Mouse (Mus musculus) R1 (cell line): Measurements from ENCODE around the gene 4930426L09Rik.

Experiments used
- DNase-seq: peaks from one replicate; pipeline ENCODE4 v3.0.0-alpha.2; 2018; ENCODE audit warnings: low read depth, low spot score

The 4930426L09Rik gene

DNA sequence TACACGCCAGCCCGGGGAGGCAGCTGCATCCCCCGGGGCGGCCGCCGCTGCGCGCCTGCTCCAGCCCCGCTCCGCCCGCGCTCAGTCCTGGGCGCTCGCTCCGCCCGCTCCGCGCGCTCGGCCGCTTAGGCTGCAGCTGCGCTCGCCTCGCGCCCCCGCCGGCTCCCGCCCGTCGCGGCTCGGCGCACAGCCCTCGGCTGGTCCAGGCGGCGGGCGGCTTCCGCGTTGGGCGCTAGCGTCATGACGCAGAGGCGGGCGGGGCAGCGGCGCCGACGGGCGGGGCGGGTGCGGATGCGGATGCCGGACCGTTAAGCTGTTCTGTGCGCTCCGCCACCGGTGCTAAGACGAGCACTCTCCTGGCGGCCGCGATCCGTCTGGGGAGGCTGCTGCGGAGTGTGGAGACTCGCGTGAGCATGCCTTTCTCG, at the start of gene 4930426L09Rik, which contains the start of gene Pip4k2a:
Gene 4930426L09Rik (plus strand): TSS at position 290 of the 425 bp plus-strand sequence.
Gene Pip4k2a (minus strand): TSS at position 73 of the 425 bp plus-strand sequence.
- peak; percentile 80 for DNase-seq

DNA sequence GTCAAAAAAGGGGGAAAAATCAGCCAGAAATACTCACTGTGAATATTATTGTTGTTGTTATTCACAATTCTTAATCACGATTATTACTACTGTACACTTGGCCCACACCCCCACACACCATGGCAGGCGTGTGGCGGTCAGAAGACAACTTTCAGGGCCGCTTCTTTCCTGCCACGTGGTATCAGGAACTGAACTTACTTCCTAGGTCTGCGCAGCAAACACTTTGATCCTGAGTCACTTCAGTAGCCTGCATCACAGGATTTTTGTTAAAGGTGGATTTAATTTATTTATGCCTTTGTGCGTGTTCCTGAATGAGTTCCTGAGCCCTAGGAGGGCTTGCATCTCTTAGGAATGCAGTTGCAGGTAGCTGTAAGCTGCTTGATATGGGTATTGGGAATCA, 49.4 kb upstream of the 4930426L09Rik start:
- no peak for DNase-seq

DNA sequence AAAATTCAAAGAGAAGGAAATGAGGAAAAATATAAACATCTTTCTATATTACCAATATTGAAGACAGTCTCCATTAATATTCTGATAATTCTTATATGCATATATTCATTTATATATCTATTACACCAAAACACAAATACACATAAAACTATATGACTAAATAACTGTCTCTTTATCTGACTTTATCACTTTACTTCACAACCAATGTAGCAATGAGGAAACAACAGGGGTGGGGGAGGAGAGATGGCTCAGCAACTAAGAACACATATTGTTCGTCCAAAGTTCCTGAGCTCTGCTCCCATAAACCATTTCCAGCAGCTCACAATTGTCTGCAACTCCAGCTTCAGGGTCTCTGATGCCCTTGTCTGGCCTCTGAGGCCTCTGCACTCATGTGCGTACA, 47.4 kb upstream of the 4930426L09Rik start:
- DNase-seq, result no peak

DNA sequence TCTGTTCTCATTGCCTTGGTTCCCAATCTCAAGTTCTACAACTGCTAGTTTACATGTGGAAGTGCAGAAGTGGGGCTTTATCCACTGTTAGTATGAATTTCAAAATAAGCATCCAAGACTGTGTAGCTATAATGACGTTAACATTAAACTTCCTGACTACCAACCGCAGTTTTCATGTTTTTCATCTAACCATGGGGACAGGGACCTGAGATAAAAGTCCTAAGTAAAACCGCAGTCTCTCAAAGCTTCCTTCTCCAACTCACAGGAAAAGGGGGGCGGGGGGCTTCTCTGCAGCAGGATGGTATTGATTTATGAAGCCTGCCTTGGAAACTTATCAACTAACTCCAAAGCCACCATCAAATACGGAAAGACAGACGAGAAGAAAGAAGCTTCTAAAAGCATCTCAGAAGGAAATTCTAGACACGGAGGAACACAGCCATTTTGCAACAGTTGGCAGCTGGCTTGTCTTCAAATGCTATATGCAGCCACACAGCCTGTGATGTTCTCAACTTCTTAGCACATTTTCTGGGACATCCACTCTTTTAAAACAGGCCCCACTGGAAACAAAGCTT, 46.0 kb upstream of the 4930426L09Rik start:
- DNase-seq, result no peak

DNA sequence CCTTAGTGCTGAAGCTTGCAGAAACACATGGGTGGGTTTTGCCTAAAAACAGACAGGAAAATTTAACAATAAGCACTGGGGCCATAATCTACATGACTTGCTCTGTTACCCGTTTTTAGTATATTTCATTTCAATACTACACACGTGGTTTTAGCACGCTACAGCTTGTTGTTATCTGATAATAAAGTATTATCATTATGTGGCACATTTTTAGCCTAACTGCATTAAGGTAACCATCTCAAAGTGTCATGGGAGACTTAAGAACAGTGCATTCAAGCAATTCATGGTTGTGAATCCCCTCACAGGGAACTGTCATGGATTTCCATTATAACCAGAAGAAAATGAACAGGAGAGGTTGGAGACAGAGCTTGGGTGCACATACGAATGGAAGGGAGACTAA, 43.7 kb upstream of the 4930426L09Rik start:
- DNase-seq, result no peak

DNA sequence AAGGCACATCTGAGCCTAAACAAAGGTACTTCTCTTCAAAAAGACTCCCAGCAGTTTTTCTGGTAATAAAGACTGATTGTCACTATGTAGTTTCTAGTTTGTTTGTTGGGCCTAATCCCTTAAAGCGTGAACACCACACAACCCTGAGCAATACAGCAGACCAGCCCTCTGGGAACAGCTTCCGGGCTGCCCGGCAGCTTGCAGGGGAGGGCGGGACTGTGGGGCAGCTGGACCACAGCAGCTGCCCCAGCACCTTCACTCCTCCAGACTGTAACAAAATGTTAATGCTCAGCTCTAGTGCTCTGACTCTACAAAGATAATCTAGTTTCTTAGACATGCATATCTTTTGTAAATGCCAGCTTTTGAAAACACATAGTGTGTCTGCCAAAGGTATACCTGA, 43.1 kb upstream of the 4930426L09Rik start:
- DNase-seq, result no peak

DNA sequence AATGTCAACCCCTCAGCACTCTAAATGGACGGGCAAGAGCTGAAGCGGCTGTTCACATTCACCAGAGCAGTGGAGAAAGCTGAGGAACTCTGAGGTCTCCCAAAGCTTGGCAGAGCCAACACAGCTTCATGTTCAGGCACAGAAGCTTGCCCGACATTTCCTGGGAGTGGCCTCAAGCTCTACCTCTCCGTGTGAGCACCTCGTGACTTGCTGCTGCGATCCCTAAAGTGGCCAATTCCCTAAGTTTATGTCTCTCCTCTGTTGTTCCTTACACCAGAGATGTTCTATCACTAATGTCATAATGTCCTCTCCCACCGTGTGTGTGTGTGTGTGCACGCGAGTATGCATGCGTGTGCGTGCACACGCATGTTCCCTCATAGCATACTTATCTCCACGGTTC, 42.5 kb upstream of the 4930426L09Rik start:
- DNase-seq, result no peak

DNA sequence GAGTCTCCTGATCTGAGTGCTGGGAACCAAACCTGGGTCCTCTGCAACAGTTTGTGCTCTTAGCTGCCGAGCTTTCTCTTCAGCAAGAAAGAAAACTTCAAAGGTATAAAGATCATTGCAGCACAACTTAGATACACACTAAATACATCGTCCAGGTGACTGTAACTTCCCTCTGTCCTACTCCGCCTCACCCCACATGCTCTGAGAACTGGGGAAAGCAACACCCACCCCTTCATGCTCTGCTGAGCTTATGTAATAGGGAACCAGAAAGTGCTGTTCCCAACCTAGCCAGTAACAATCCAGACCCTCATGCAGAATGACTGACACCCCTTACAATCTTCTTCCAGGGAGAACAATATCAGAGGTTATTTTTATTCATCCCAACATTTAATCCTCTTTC, 41.7 kb upstream of the 4930426L09Rik start:
- DNase-seq, result no peak

DNA sequence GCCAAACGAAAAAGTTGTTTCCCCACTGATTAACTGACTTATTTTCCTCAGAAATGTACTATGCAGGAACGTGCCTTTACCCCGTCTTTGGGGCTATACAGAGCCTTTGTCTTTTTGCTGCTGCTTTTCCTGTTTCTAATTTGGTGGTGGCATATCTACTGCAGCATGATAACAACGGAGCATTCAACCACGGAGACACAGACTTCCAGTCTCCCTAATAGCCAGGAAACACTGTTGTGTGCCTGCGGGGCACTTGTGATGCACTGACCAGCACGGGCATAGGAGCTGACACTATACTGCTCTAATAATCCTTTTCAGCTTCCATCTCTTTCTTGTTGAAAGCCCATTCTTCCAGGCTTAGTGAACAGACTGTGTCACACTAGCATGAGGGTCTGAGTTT, 41.2 kb upstream of the 4930426L09Rik start:
- DNase-seq, result no peak

DNA sequence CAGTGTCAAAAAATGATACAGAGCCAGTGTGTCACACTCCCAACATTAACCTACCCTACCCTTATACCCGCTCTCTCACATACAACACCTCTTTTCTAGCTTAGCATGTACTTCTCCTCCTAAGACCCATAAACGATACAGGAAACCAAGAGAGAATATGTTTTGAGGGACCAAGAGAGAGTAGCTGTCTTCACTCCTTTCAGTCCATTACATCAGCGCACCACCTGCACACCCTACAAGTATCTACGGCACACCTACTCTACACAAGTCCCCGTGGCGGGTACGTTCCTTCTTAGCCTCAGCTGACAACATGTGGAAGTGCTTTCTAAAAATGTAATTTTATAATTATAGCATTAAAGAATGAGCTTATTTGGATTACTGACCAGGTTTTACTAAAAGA, 40.7 kb upstream of the 4930426L09Rik start:
- DNase-seq, result no peak

DNA sequence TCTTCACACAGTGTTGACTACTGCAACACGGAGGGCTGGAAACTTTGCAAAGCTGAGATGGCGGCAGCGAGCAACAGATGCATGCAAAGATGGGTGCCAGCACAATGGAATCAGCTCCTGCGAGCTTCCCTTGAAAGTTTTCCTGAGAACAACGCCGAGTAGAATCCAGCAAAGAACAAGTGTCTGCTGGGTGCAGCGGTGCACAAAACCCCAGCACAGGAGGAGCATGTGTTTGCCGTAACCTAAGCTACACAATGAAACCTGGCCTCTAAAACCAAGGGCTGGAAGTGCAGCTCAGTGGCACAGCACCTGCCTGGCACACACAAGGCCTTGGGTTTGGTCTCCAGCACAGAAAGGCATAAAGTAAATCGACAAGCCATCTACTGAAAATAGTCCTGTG, 40.1 kb upstream of the 4930426L09Rik start:
- no peak for DNase-seq

DNA sequence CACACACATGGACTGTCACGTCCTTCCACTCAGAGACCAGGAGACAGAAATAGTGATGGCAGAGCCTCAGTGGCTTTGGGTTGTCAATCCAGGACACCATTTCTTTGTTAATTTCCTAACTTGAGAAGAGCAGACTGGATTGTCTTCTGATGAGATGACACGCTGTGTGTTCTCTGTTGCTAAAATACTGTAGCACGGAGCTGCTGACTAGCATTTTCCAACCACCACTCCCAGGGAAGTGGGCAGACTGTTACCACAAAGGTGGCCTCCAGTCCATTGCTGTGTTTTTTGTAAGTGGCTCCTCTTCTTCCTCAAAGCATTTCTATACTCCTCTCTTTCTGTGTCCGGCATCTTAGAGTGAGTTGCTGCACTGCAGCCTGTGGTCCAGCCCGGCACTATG, 39.6 kb upstream of the 4930426L09Rik start:
- no peak for DNase-seq

DNA sequence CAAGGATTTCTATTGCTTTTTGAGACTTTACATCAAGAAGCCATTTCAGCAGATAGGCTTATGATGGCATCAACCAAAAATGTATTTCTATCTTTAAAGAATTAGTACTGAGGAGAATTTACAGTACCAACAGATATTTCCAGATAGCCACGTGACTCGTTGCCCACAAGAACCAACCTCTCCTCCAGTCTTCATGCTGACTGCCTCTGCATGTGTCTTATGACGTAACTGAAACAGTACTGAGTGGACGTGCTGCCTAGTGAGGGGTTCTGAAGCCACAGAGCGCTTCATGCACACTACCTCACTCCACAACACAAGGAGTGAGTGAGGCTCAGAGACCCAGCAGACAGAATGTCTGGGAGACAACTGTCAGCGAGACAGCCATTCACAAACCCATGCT, 39.1 kb upstream of the 4930426L09Rik start:
- DNase-seq, result no peak

DNA sequence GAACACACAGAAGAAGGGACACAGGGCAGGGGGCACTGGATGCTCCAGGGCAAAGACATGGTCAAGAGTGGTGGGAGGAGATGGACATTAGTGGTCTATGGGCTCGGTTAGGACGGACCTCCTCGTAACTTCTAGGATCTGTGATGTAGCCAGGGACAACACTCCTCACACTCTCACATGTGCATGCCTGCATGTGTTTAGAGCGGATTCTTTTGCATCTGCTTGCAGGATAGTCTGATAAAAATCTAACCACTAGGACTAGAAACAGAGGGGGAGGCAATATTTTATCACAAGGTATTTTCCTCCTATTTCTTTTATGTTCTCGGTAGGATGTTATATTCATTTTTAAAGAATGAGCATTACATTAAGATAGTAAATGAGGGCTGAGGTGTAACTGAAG, 38.6 kb upstream of the 4930426L09Rik start:
- no peak for DNase-seq

DNA sequence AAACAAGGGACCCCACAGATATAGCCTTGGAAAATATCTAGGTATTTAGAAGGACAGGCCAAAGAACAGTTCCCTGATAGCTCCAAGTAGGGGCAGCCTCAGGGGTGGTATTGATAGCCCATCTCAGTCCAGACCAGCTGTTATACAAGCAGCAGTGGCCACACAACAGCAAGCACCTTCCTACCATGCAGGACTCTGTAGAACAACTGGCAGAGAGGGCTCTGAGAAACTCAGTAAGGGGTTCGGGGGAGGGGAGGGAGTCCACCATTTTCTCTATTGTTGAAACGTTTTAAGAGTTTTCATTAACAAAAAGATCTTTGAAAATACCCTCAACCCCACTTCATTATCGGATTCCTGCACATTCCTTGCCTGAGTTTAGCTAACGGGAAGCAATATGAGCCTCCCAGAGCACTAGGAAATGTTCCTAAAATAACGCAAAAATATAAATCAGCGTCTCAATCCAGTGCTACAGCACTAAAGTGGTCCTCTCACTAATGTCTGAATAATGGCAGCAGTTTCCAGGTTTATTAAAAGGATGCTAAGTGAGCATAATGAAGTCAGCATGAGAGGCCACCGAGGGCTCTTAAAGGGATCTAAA, 37.7 kb upstream of the 4930426L09Rik start:
- no peak for DNase-seq

DNA sequence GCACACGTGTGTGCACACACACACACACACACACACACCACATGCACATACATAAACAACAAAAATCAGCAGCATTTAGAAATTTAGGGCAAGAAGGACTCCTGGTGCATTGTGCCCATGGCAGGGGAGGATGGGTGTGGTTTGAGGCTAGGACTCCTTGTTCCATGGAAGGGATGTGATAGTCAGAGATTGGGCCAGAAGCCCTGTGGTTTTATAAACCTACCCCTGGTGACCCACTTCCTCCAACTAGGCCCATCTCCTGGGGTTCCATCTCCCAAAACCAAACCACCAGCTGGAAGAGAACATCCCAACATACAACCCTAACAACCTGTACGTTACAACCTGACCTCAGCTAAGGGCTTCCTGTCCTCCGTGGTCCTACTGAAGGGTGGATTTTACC, 35.6 kb upstream of the 4930426L09Rik start:
- DNase-seq, result no peak

DNA sequence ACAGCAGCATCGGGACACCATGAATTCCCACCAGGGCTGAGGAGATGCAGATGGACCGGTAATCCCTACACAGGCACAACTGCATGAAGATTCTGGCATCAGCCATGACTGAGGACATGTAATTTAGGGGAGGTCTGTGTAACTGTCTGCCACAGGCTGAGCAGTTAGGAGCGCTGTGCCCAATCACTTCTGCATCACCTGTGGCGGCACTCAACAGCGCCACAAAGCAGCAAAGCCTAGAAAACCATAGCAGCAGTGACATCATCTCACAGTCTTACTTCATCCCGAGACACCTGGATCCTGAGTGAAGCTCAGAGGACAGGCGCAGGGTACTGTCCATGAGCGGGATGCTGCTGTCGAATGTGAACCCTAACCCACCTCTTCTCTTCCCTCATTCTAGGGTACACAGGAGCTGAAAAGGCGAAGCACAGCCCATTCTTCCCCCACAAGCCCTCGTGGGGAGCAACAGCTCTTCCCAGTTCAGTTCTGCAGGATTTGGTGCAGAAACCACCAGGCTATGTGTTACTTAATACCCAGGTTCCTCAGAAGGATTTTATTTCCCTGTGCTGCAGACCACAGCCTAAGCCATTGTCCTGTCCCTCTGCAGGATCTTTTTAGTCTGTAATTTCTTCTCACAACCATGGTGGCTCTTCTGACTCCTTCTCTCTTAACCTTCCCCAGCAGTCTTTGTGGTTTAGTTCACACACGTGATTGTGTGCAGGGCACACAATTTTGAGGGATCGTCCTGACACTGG, 34.7 kb upstream of the 4930426L09Rik start:
- no peak for DNase-seq

DNA sequence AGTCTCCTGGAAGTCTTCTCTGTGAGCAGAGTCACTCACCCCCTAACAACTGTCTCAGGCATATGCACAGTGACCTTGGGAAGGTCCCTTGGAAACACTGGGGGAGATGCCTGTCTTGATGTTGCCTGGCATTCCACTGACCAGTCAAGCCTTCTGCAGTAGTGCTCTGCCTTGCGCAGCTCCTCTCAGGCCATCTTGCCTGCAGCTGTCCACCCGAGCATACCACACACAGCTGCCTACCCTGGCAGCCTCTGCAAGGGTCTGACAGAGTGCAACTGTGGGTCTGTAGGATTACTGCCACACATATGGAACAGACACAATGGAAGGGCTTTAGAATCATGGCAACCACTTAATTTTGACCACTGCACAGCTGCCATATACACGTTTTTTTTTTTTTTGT, 33.0 kb upstream of the 4930426L09Rik start:
- no peak for DNase-seq

DNA sequence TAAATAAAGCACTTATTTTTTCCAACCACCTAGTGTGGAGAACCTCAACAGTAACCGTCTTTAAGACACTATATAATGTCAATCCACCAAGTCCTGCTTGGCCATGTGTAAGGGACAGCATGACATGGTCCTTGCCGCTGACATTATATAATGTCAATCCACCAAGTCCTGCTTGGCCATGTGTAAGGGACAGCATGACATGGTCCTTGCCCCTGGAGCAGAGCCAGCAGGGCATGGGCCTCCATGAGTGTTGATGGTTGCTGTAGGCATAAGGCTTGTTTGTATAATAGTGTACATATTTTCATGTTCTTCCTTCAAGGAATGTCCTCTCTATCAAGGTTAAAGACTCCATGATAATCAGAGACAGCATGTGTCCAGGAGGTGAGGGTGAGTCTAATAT, 32.2 kb upstream of the 4930426L09Rik start:
- no peak for DNase-seq

DNA sequence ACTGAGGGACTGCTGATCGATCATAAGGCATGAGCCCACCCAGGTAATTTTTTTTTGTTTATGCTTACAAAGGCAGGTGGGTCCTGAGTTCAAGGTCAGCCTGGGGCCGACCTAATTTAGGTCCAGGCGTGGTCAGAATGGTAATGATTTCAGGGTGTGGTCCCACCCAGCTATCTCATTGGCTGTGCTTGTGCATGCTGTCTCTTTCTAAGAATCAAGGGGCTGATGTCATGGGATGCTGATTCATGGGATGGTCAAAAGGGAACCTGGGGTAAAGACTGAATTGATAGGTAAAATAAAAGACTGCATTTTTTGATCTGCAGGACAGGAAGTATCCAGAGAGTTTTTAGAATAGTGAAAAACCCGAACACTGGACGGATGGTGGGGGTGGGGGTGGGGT, 31.6 kb upstream of the 4930426L09Rik start:
- no peak for DNase-seq

DNA sequence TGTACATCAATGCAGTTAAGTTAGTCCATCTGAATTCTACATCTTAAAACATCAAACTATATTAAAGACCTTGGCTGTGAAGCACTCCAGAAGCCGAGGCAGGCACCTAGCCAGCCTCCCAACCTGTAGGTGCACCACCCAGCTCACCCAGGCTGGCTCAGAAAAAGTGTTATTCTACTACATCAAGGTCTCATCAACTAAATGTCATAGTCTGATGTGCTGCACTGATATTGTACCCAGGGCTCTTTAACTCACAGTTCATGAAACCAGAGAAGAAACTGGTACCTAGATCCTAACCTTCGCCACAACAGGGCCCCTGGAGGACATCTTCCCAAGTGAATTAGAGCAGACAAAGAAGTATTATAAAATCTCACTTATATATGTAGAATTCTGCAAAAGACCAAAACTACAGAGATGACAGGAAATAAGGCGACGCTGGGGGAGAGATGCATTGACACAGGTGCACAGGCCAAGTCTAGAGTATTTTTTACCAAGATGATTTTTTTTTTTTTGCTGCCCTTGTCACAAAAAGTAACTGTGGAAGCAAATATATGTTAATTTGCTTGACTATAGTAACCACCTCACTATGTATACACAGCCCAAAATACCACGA, 30.6 kb upstream of the 4930426L09Rik start:
- no peak for DNase-seq

DNA sequence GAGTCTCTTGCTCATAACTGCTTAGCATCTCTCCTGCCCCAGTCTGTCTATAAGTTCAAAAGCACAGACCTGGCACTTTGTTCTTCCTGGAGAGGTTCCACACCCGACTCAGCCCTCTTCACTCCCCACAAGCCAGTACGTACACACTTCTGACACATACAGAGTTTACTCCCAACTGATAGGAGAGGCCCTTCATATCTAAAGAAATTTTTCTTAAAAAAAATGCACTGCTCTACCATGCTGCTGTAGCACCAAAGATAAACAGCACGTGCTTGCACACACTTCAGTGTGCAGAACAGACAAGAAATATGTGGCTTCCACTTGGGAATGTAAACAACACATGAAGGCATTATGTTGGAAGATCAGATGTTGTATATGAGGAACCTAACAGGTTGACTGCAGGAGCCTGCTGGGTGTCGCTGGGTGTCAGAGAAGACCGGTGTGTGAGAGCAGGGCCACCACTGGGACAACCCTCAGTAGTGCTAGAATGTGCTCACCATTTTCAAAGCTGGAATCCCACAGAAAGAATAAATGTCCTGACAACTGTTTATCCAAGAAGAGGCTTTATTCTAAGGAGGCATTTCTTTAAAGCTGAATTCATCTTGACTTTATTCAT, 29.0 kb upstream of the 4930426L09Rik start:
- no peak for DNase-seq
